Mouse (Mus musculus) lung, postnatal 4 days (tissue): Measurements from ENCODE around the gene Ehd1.

Experiments
- DNase-seq, 2 experiments: peaks; one replicate each; pipeline ENCODE4 v3.0.0; 2021

Ehd1 gene

DNA sequence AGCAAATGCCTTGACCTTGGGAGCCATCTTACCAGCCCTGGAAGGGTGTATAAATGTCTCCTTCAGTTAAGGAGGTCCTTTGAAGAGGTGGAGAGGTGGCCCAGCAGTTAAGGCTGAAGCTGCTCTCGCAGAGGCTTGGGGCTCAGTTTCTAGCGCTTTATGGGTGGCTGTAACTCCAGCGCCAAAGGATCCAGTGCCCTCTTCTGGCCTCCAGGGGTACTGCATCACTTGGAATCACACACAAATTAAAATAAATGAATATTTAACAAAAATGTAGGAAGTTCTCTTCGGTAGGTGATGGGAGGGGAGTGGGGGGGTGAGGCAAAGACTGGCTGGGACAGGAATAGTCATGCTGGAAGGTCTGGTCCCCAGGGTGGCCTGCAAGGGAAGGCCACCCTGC is 15.6 kb upstream of the Ehd1 start:
- DNase-seq: no peak

DNA sequence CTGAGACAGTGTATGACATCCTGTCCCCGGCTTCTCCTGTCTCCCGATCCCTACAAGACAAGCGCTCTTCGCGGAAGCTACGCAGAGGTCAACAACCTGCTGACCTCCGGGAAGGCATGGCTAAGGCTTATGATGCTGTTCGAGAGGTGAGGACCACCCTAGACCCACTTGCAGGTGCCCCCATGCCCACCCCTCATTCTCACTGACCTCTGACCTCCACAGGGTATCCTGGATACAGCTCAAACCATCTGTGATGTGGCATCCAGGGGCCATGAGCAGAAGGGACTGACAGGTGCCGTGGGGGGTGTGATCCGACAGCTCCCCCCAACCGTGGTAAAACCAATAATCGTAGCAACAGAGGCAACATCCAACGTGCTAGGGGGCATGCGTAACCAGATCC is 15.1 kb upstream of the Ehd1 start:
- no peak for DNase-seq

DNA sequence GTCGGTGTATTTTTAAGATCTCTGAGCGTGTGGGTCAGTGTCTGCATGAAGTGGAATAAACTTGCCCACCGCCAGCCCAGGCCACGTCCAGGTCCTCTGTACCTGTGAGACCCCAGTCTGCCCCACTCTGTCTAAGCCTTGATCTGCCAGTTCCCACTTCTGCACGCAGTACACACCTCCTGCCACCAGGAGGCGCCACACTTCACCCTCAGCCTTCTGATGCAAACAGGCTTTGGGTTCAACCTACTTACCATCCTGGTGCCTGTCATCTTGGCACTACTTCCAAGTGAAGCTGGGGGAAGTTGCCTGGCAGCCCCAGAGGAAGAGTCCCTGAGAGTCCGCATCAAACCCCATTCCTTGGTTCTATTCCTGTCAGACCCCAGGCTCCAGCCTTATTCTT is 14.3 kb upstream of the Ehd1 start:
- peak; percentile 75 to 86 for DNase-seq

DNA sequence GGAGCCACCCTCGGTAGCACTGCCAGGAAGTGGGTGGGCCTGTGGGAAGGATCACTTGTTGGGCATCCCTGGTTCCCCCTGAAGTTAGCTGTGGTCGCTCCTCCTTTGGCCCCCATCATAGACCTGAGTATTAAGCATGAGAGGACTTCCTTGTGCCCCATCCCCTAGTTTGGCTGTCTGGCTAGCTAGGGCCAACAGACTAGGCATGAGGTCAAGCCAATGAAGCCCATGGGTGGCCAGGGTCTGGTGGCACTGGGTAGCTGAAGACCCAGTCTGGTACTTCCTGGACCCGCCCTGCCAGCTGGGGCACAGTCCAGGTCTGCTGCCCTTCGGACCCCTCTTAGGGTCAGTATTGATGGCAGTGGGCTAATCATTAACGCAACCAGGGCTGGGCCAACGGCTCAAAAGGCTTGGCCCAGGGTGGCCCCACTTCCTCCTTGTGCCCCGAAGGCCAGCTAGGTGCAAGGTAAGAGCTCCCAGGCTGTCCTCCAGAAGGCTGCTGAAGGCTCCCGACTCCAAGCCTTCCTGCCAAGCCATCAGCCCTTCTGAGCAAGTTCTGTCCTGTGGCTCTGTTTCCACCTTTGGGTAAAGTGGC is 13.6 kb upstream of the Ehd1 start:
- no peak for DNase-seq

DNA sequence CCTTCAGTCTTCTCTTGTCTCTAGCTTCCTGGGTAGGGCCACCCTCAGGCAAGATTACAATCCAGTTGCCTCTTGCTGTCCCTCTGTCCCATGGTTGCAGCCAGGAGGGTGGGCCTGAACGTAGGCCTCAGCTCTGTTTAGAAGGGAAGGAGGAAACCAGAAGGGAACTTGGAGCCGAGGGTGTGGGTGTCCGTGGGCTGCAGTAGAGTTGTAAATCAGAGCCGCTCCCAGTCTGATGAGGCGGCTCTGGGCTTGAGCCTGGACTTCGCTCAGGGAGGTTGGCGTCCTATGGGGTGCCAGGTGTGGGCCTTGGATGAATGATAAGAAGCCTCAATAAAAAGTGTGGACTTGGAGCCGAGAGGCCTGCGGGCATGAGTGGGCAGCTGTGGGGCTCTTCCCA is 12.3 kb upstream of the Ehd1 start:
- no peak for DNase-seq

DNA sequence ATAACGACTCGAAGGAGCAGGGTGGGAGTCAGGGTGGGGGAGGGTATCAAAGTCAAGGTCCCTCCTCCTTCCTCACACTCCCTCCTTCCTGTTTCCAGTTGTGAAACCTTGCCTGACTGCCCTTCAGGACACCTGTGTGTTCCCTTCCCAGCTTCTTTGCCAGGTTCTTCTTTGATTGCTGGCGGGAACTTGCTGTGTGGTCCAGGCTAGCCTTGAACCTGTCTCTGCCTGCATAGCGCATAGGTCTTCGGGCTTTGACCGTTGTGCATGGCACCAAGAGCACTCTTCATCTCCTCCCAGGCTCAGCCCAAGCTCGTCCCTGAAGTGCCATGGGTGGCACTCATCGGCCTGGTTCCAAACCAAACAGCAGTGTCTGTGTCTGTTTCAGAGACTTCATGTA is 11.6 kb upstream of the Ehd1 start:
- DNase-seq: no peak

DNA sequence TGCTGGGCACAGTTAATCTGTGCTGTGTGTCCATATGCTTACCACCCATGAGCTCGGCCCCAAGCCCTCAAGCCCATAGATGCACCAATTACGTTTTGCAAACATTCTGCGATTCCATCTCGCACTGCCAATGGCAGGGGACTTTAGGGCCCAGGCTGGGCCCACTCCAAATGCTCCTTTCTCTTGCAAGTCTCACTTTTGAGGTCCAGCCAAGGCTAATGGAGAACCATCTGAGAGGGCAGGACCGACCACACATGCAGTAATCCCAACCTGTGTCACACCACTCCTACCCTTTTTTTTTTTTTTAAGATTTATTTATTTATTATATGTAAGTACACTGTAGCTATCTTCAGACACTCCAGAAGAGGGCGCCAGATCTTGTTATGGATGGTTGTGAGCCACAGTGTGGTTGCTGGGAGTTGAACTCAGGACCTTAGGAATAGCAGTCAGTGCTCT is 10.8 kb upstream of the Ehd1 start:
- no peak for DNase-seq

DNA sequence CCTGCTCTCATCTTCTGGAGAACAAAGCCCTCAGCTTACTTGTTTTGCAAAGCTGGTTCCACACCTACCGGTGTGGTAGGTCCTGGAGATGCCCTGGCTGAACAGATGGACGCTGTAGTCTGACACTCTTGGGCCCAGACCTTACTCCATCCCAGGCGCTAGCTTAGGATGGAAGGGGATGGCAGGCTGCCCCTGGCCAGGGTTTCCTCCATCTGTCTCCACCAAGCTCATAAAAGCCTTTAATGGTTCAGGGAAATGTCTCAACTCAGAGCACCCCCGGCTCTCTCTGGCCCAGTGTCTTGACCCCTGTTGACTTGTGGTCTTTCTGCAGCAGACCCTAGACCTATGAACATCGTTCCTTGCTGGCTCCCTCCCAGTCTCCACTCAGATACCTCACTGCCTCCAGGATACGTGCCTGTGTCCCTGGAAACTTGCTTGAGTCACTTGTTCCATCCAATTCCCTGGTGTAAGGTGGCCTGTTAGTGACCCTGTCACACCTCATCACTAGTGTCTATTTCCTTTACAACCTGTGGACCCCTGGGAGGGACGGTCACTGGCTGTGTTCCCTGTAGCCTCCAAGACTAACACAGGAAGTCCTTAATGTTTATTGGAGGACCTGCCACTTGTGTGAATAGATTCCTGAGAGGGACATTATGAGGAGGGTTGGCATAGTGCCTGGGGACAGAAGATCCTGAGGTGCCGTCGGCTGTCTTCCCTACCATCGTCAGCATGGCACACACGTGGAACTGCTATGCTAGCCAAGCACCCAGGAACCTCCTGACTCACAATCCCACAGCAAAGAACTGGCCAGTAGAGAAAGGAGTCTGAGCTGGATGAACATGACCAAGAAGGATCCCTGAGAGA is 9.0 kb upstream of the Ehd1 start:
- DNase-seq: peak in 1 of 2 experiments; percentile 60

DNA sequence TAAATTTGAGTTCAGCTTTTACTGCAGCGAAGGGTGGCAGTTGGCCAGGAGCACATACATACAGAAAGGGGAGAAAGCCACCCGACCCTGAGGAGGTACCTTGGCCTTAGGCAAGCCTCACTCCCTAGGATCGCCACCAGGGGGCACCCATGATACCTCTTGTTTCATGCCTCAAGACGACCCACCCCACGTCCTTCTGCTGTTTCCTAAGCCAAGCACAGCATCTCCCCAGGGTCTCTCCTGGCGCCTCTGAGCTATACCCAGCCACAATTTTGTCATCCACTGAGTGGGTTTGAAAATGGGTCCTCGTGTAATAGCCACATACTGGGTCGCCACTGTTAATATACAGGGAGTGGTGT is 8.4 kb upstream of the Ehd1 start:
- peak; percentile 86 to 90 for DNase-seq

DNA sequence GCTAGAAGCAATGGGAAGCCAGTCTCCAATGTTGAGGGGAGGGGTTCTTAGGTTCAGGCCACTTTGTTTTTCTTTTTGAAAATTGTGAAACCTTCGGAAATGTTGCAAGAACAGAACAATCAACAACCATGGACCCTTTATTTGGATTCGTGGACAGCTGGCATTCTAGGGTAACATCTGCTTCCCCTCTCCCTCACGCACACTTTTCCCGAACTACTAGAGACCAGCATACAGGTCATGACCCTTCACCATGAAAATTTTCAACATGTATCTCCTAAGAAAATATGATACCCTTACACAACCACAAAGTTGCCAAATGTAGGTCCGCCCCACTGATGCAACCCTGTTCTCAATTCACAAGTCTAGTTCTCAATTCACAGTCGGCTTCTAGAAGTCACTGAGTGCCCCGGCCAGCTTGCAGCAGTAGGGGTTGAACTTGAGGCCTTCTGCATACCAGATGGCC is 7.8 kb upstream of the Ehd1 start:
- DNase-seq: peak; percentile 70 to 73

DNA sequence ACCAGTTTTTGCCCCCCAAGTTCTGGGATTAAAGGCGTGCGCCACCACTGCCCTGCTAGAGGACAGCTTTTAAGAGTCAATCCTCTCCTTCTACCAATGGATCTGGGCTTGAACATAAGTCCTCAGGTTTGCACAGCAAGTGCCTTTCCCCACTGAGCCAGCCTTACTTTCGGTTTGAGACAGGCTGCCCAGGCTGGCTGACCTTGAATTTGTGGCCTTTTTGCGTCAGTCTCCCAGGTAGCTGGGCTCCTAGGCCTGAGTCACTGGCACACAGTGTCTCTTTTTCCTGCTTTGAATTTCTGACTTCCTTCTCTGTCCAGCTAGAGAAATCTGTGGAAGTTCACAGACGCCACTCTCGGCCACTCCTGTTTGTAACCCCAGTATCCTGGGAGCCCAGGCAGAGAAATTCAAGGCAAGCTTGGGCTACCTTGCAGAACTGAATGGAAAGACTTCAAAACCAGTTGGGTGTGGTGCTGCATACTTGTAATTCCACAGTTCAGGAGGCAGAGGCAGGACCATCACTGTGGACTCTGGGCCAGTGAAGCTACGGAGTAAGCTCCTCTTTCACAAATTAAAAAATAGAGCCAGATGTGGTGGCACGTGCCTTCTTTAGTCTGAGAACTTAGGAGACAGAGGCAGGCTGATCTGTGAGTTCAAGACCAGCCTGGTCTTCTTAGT is 6.6 kb upstream of the Ehd1 start:
- no peak for DNase-seq

DNA sequence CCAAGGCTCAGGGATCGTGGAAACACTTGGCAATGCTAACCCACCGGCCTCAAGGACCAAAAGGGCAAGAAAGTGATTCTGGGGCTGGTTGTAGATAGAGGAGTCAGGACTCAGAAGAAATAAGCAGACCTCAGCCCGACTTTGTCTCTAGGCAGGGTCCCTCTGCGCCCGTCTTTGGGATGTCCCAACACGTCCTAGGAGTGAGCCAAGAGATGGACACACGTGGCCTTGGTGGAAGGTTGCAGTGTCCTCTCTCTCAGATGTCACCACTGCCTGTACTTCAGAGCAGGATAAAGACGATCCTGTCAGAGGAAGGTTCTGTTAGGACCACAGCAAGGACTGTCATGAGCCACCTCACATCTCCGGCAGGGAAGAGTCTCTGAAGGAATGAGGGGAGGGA is 5.9 kb upstream of the Ehd1 start:
- no peak for DNase-seq

DNA sequence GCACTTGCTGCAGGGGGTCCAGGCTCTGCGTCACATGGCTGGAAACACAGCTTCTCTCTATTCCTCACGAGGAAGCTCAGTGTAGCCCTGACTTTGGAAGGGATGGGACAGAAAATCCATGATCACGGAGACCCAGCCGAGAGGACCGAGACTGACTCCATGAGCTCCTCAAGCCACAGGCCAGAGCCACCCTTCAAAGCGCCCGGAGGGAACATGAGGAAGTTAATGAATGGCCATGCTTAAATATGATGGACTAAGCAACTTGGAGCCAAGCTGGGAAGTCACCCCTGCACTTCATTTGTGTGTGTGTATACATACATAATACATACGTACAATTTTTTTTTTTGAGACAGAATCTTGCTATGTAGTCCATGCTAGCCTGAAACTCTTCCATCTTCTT is 5.3 kb upstream of the Ehd1 start:
- no peak for DNase-seq

DNA sequence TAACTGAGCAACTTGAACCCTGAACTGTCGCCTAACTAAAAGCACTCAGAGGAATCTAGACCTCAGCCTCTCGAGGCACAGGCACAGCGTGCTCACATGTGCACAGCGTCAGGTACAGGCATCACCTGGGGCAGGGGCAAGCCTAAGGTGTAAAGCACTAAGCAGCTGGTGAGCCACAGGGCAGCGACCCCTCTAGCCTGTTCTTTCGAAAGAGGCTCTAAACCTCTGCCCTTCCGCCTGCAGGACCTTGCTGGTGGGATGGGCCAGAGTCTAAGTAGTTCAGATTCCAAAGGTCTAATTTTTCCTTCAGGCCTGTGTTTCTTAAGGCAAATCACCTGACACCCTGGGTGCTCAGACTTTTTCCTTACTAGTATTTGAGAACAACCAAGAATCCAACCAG is 4.5 kb upstream of the Ehd1 start:
- no peak for DNase-seq

DNA sequence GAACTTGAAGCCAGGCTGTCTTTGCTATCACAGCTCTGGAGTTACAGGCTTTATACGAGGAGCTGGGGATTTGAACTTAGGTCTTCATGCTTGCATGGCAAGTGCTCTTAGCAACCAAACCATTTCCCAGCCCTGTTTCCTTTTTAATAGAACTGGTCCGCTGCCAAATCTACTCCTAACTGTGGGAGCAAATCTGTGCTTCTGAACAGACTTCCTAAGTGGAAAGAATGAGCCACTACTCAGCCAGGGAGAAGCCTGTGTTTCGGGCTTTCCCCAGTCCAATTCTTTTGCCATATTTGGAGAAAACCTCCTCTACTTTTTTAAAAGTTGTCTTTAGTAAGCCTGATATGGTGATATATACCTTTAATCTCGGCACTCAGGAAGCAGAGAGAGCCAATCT is 3.8 kb upstream of the Ehd1 start:
- DNase-seq: no peak

DNA sequence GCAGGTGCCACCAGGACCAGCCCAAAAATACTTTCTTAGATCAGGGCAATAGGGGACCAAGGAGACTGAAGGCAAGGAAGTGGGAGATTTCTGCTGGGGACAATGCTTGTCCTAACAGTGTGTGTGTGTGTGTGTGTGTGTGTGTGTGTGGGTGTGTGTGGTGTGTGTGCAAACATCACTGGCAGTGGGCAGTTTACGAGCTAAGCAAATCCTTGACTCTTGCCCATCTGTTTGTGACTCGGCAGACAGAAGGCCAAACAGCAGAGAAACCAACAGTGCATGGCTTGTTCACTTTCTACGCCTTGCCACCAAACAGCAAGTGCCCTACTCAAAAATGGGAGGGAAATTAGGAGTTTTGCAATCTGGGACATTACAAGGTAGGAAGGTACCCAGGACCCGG is 2.9 kb upstream of the Ehd1 start:
- DNase-seq: no peak

DNA sequence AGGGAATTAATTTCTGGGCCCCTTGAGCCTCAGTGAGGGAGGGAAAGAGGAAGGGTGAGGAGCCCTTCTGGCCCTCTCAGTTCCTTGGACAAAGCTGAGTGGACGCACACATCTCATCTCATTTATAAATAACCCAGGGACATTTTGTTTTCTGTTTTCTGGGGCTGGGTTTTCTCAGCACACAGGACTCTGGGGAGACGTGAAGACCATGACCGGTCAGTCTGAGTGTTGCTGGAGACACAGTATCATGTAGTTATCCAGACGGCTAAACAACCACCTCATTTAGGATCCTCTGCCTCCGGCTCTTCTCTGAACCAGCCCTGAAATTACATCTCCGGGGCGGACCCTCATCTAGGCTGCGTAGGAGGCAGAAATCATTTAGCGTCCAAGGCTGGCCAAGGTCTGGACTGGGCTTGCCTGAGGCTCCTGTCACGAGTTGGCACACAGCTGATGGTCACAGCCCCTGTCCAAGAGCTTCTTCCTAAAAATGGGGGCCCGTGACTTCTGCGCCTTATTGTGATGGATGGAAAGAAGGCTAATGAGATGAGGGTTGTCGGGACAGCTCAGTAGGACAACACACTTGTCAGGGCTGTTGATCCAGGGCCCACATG is 2.4 kb upstream of the Ehd1 start:
- DNase-seq: no peak

DNA sequence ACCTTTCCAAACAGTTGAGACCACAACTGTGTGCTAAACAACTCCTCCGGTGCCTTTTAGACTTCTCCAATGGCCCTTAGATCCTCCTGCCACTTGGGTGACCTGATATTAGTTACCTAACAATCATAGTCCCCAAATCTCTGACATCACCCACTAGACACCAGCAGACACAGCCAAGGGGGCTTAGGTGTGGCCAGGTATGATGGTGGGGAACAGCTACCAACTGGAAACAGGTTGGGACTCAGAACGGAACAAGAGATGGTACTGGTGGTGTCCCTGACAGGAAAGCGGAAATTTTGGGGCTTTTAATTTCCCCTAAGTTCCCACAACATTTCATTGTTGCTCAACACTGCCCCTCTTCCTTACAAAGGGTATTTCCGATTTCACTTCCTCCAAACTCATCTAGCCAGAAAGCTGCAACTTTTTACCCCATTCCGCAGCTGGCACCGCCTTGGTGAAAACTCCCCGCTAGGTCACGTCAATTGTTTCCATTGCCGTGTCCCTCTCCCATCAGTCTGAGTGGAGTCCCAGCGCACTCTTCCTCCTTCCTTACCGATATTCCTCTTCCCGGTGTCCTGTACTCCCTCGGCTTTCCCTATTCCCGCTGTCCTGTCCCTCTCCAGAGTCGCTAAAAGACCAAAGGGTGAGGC is 660 bp upstream of the Ehd1 start:
- DNase-seq: peak in 1 of 2 experiments; percentile 67

DNA sequence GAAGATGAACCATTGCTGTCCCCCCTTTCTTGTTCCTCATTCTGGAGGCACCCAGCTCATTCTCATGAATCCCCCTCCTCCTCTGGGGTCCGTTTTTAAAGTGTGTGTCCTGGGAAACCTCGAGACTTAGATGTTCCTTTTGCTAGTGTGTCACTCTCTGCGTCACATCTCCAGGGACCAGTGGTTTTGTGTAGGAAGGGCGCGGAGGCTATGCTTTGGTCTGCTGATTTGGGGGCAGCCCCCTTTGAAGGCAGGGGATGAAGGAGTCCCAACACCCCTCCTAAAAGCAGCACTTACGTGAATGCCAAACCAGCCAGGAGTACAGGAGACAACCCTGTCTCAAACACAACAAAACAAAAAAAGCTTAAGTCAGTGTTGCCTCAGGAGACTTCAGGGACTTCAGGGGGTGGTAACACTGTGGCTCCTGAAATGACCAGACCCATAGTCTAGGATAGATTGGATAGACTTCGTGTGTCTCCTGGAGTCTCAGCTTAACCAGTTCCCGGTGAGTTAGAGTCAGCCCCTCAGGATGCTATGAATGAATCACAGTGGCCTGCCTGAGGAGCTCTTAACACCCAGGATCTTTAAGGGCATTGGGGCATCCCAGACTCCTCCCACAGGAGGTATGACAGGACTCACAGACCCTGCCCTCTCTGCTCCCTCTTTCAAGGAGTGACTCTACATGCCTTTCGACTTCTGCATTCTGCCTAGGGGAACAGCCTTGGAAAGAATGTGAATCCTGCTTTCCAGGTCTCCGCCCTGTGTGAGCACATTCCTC is 1.3 kb downstream of the Ehd1 start:
- peak; percentile 83 to 90 for DNase-seq

DNA sequence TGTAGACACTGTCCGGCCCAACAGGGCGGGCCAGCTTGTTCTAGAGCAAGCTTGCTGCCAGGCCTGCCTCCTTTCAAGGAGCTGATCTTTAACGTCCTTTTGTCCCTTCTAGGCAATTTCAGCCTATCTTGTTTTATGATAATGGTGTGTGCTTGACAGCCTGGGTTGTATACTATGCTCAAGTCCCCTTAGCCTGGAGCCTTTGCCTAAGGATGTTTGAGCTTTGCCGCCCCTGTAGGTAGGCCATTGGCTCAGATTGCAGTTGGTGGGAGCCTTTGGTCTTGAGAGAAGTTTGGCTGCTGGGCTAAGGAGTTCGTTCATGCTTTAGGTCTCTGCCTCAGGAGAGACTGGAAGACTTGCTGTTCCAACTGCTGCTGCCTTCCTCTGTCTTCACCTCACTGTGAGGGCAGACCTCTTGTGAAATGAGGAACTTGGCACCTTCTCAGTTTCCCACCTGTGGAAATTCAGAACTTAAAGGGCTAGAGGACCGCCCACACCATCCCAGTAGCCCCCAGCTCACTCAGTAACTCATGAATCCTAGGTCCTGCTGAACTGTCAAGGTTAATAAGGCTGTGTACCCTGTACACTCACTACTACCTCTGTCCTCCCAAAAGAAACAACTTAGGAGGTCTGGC is 2.0 kb downstream of the Ehd1 start:
- no peak for DNase-seq

DNA sequence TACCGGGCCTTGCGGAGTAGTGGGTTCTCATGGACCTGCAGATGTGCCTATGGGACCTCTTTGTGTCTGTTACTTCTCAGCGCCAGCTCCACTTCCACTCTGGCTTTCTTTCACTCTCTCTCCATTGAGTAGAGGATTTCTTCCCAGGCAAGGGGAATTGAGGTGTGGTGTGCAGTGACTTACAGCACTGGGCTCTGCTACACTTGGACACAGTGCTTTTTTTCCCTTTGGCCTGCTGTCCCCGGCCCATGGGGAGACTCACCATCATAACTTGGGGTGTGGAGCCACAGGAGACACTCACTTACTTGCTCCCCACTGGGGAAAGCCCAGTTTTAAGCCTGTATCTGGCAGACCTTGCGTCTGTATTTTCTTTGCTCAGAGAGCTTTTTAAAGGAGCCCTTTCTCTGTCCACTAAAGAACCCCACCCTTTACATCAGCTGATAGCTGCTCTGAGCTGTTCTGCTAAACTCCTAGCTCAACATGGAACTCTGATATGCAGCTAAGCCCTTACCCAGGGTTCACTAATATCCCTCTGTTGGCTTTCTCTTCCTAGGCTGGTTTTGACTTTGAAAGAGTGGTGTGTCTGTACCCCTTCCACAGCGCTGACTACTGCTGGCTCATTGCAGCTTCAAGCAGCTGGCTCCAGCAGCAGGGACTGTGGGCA is 3.1 kb downstream of the Ehd1 start:
- DNase-seq: no peak
